Mouse (Mus musculus) CH12.LX (cell line): ENCODE measurements around the gene Birc7. TPM values are rescaled to one million over a fixed set of nuclear protein-coding genes. Genes with fewer than 3 reads are reported as not detected.

ENCODE experiments used
- DNase-seq: peaks from one replicate; pipeline ENCODE4 v3.0.0-alpha.2; 2013; ENCODE audit errors: extremely low read depth
- H3K27ac ChIP-seq: 2 replicates; pipeline ENCODE4 v1.5.1; 2012; ENCODE audit warnings: low read depth, mild to moderate bottlenecking, control low read depth, moderate library complexity; ENCODE audit not compliant: insufficient read depth
- H3K27me3 ChIP-seq: replicated peaks from 2 replicates; pipeline ENCODE3; 2012; ENCODE audit warnings: inconsistent platforms
- H3K36me3 ChIP-seq, 2 experiments: replicated peaks in 1 of 2; 2 replicates each; pipeline versions ENCODE3 to v1.6.1; 2012; ENCODE audit warnings: inconsistent platforms in 1 of 2, low read length in 1 of 2, mild to moderate bottlenecking in 1 of 2, mixed read lengths in 1 of 2, moderate library complexity in 1 of 2; ENCODE audit not compliant: control insufficient read depth in 1 of 2, insufficient read depth in 1 of 2
- H3K4me1 ChIP-seq, 2 experiments: 2 replicates each; pipeline ENCODE4 v1.6.1; 2012; ENCODE audit warnings: inconsistent platforms in 1 of 2, moderate library complexity in 1 of 2; ENCODE audit not compliant: insufficient read depth in 2 of 2, control insufficient read depth in 1 of 2
- H3K4me2 ChIP-seq: 2 replicates; pipeline ENCODE4 v1.6.1; 2012; ENCODE audit warnings: low read depth, mild to moderate bottlenecking, control low read depth; ENCODE audit not compliant: poor library complexity, insufficient read depth, severe bottlenecking
- H3K4me3 ChIP-seq, 3 experiments: fragments of 150-350 bp in 1 of 3; sonication (generic) in 1 of 3; replicated peaks in 1 of 3; 2 replicates each; pipeline versions ENCODE3 to v1.5.1; 2011 to 2012; ENCODE audit warnings: low read depth in 2 of 3, low read length in 2 of 3, mild to moderate bottlenecking in 2 of 3, moderate library complexity in 2 of 3, control low read depth in 1 of 3, improper control_type of control experiment in 1 of 3, inconsistent platforms in 1 of 3, mixed read lengths in 1 of 3; ENCODE audit not compliant: poor library complexity in 1 of 3
- H3K79me2 ChIP-seq: replicated peaks from 2 replicates; pipeline ENCODE4 v1.6.1; 2012; ENCODE audit warnings: mild to moderate bottlenecking, moderate library complexity; ENCODE audit not compliant: control insufficient read depth, poor library complexity, insufficient read depth, severe bottlenecking; ENCODE audit errors: extremely low read depth
- H3K9ac ChIP-seq: 2 replicates; pipeline ENCODE4 v1.6.1; 2012; ENCODE audit warnings: low read depth, mild to moderate bottlenecking, control low read depth, moderate library complexity; ENCODE audit not compliant: insufficient read depth
- H3K9me3 ChIP-seq: replicated peaks from 2 replicates; pipeline ENCODE3; 2012; ENCODE audit warnings: low read length, inconsistent platforms, mixed read lengths
- CTCF ChIP-seq, 2 experiments: IDR thresholded peaks in 1 of 2; conservative IDR thresholded peaks in 1 of 2; 2 replicates each; pipeline ENCODE4 v1.5.1; 2011 to 2012; ENCODE audit warnings: low read depth in 2 of 2, low read length in 2 of 2, improper control_type of control experiment in 1 of 2, inconsistent platforms in 1 of 2, mild to moderate bottlenecking in 1 of 2, moderate library complexity in 1 of 2
- ELF1 ChIP-seq: IDR thresholded peaks from 2 replicates; pipeline ENCODE4 v1.6.1; 2014; ENCODE audit warnings: low read depth, mild to moderate bottlenecking, inconsistent platforms, low read length, improper control_type of control experiment
- EP300 ChIP-seq: IDR thresholded peaks from 2 replicates; pipeline ENCODE4 v1.6.1; 2011; ENCODE audit warnings: low read length, improper control_type of control experiment
- ETS1 ChIP-seq: conservative IDR thresholded peaks from 2 replicates; pipeline ENCODE4 v1.6.1; 2012; ENCODE audit warnings: low read depth, mild to moderate bottlenecking, inconsistent platforms, low read length, improper control_type of control experiment, moderate library complexity
- HCFC1 ChIP-seq: IDR thresholded peaks from 2 replicates; pipeline ENCODE4 v1.6.1; 2012; ENCODE audit warnings: low read depth, mild to moderate bottlenecking, inconsistent platforms, low read length, improper control_type of control experiment
- JUND ChIP-seq: conservative IDR thresholded peaks from 2 replicates; pipeline ENCODE4 v1.6.1; 2011; ENCODE audit warnings: low read depth, low read length, improper control_type of control experiment
- KAT2A ChIP-seq: IDR thresholded peaks from 2 replicates; pipeline ENCODE4 v1.6.1; 2012; ENCODE audit warnings: low read length, improper control_type of control experiment, inconsistent platforms; ENCODE audit not compliant: insufficient replicate concordance
- MAFK ChIP-seq: IDR thresholded peaks from 2 replicates; pipeline ENCODE4 v1.6.1; 2011; ENCODE audit warnings: low read length, improper control_type of control experiment; ENCODE audit not compliant: insufficient replicate concordance
- MAX ChIP-seq: IDR thresholded peaks from 2 replicates; pipeline ENCODE4 v1.6.1; 2011; ENCODE audit warnings: low read length, improper control_type of control experiment
- MEF2A ChIP-seq: IDR thresholded peaks from 2 replicates; pipeline ENCODE4 v1.6.1; 2014; ENCODE audit warnings: low read depth, mild to moderate bottlenecking, inconsistent platforms, low read length, improper control_type of control experiment, borderline replicate concordance
- MYC ChIP-seq: IDR thresholded peaks from 2 replicates; pipeline ENCODE4 v1.6.1; 2011; ENCODE audit warnings: low read depth, mild to moderate bottlenecking, improper control_type of control experiment, low read length
- NELFE ChIP-seq: IDR thresholded peaks from 2 replicates; pipeline ENCODE4 v1.6.1; 2011; ENCODE audit warnings: low read depth, low read length, improper control_type of control experiment
- PAX5 ChIP-seq: IDR thresholded peaks from 2 replicates; pipeline ENCODE4 v1.6.1; 2012; ENCODE audit warnings: low read length, inconsistent platforms, mixed read lengths
- POLR2A ChIP-seq: IDR thresholded peaks from 2 replicates; pipeline ENCODE4 v1.6.1; 2011; ENCODE audit warnings: low read depth, mild to moderate bottlenecking, improper control_type of control experiment, low read length
- RAD21 ChIP-seq: IDR thresholded peaks from 2 replicates; pipeline ENCODE4 v1.6.1; 2011; ENCODE audit warnings: low read depth, mild to moderate bottlenecking, low read length, improper control_type of control experiment, moderate library complexity
- SIN3A ChIP-seq: IDR thresholded peaks from 2 replicates; pipeline ENCODE4 v1.6.1; 2012; ENCODE audit warnings: low read length, improper control_type of control experiment, inconsistent platforms
- SMC3 ChIP-seq: IDR thresholded peaks from 2 replicates; pipeline ENCODE4 v1.6.1; 2011; ENCODE audit warnings: low read depth, low read length, improper control_type of control experiment
- TBP ChIP-seq: conservative IDR thresholded peaks from 2 replicates; pipeline ENCODE4 v1.6.1; 2011; ENCODE audit warnings: low read depth, low read length, improper control_type of control experiment
- TCF12 ChIP-seq: IDR thresholded peaks from 2 replicates; pipeline ENCODE4 v1.6.1; 2014; ENCODE audit warnings: low read depth, mild to moderate bottlenecking, inconsistent platforms, low read length, improper control_type of control experiment
- ZC3H11A ChIP-seq: IDR thresholded peaks from 2 replicates; pipeline ENCODE4 v1.6.1; 2012; ENCODE audit warnings: low read depth, mild to moderate bottlenecking, inconsistent platforms, low read length, improper control_type of control experiment
- ZNF384 ChIP-seq: IDR thresholded peaks from 2 replicates; pipeline ENCODE4 v1.6.1; 2012; ENCODE audit warnings: low read depth, low read length, improper control_type of control experiment, inconsistent platforms
- dilution Hi-C: fragments of 300-500 bp; cut with MboI; formaldehyde crosslinking; loops from 2 replicates; pipeline ENCODE4 v1.14.3; 2020; ENCODE audit warnings: low sequenced_read_pairs; ENCODE audit not compliant: extremely low pct_unique_long_range_greater_than_20kb, extremely low pct_ligation_motif_present
- in situ Hi-C: fragments of 300-500 bp; cut with MboI; formaldehyde crosslinking; loops from 3 replicates; pipeline ENCODE4 v1.14.3; 2019; ENCODE audit warnings: low sequenced_read_pairs, low pct_ligation_motif_present, low pct_unique_long_range_greater_than_20kb, mixed read lengths
- polyA plus RNA-seq: library from polyadenylated mRNA; unstranded; fragments of >175 nt; gene quantifications from 2 replicates; pipeline ENCODE4 v1.2.1, GENCODE M21; 2012; ENCODE audit warnings: low read depth; ENCODE audit not compliant: insufficient read length
- total RNA-seq, 2 experiments: library from RNA; depleted of rRNA; stranded (reverse); fragments of 300-350 nt in 1 of 2; fragments of >200 nt in 1 of 2; gene quantifications; 2 replicates each; pipeline ENCODE4 v1.2.3; 2012 to 2014

The Birc7 gene
- total and polyA plus RNA-seq, 3 experiments = not detected

GRCm38 (mm10) chr2:180922739-180923138 lies 6.1 kb upstream of the Birc7 start:
- Histone ChIP-seq H3K36me3 (peaks cover 8 to 11% of the 10 kb centered on the region in 2 experiments), H3K4me3 (no peak overlapping the region), H3K9ac (no peak overlapping the region), H3K79me2 (peaks cover 28% of the 10 kb centered on the region)
- dilution Hi-C loops = no loop called here
- no peak for DNase-seq
- TF ChIP-seq TBP (no peak), MYC (no peak), SMC3 (no peak), ZC3H11A (no peak), JUND (no peak), HCFC1 (no peak), NELFE (no peak), MEF2A (no peak), PAX5 (no peak), POLR2A (no peak), MAFK (no peak), MAX (no peak), TCF12 (no peak), ELF1 (no peak), SIN3A (no peak), EP300 (no peak)
- TF ChIP-seq, all 38 proteins: peak for 0
- H3K27me3 ChIP-seq = peaks cover 29% of the 10 kb centered on the region
- no peak overlapping the region for H3K4me2 ChIP-seq
- no peaks in the 10 kb centered on the region for H3K9me3 ChIP-seq
- peaks cover 0 to 24% of the 10 kb centered on the region in 2 experiments; a peak in 2 of 4 replicates for H3K4me1 ChIP-seq
- no peak overlapping the region for H3K27ac ChIP-seq
- in situ Hi-C loops = no loop called here

- H3K79me2 ChIP-seq = peaks cover 5% of the 10 kb centered on the region
- no peak overlapping the region for H3K4me2 ChIP-seq
- peaks cover 0 to 4% of the 10 kb centered on the region in 2 experiments; a peak in 1 of 4 replicates for H3K4me1 ChIP-seq
- H3K36me3 ChIP-seq = no peaks in the 10 kb centered on the region
- no peaks in the 10 kb centered on the region for H3K9me3 ChIP-seq
- no peak overlapping the region for H3K27ac ChIP-seq
- in situ Hi-C loops (no loop called here), dilution Hi-C loops (no loop called here)
- DNase-seq = peak; percentile 59
- no peak overlapping the region for H3K4me3 ChIP-seq
- H3K9ac ChIP-seq = no peak overlapping the region
- TF ChIP-seq CTCF (conservative IDR thresholded peaks at IDR 0.05 in 1 of 2, IDR thresholded peaks at IDR 0.05 in 1 of 2; ENCODE audit: low read depth in 2 of 2, low read length in 2 of 2) = peak; percentile 93 to 96
- TF ChIP-seq MEF2A = no peak
- no peak for TF ChIP-seq ZNF384
- no peak for TF ChIP-seq ETS1
- TF ChIP-seq KAT2A = no peak
- TF ChIP-seq RAD21 = peak; percentile 89
- TF ChIP-seq SMC3 = peak; percentile 72
- peaks cover 50% of the 10 kb centered on the region for H3K27me3 ChIP-seq
These were observed 3.6 kb upstream of the Birc7 start for GRCm38 (mm10) chr2:180925176-180925575.
